Mouse (Mus musculus) erythroblast, adult 5-6 weeks (primary cell): ENCODE data around the gene Tmem258. TPM values are rescaled to one million over a fixed set of nuclear protein-coding genes. Genes with fewer than 3 reads are reported as not detected.
A peak's percentile ranks its signal among the peaks of the same experiment; 100 is the strongest.

ENCODE experiments used
- ATAC-seq: replicated peaks from 2 replicates; pipeline ENCODE4 v1.8.0; 2016; ENCODE audit warnings: moderate number of reproducible peaks, mild to moderate bottlenecking, moderate TSS enrichment, inconsistent platforms; ENCODE audit not compliant: poor library complexity, low FRiP score, severe bottlenecking
- total RNA-seq, 2 experiments: library from RNA; stranded (forward) in 1 of 2; stranded (reverse) in 1 of 2; fragments of 150-400 nt in 1 of 2; fragments of 200-764, 138-1000 nt in 1 of 2; gene quantifications; 2 replicates each; pipeline versions ENCODE4 v1.2.3 to v1.2.4; 2015 to 2017; ENCODE audit warnings: low replicate concordance in 2 of 2

Tmem258 gene
- total RNA-seq, 2 experiments from 2014 or later: 49.7 to 120 TPM

- peak; percentile 71 for ATAC-seq
These were observed 20.4 kb upstream of the Tmem258 start for GRCm38 (mm10) chr19:10183299-10183983.

- ATAC-seq: no peak
These were observed 19.7 kb upstream of the Tmem258 start for GRCm38 (mm10) chr19:10184096-10184495.

GRCm38 (mm10) chr19:10185876-10186275 is 17.9 kb upstream of the Tmem258 start:
- ATAC-seq: no peak

GRCm38 (mm10) chr19:10186569-10186968 is 17.2 kb upstream of the Tmem258 start:
- ATAC-seq: no peak

GRCm38 (mm10) chr19:10188281-10188811 is 15.5 kb upstream of the Tmem258 start:
- ATAC-seq: no peak

GRCm38 (mm10) chr19:10189022-10189421 is 14.8 kb upstream of the Tmem258 start:
- ATAC-seq: no peak

- no peak for ATAC-seq
These were observed 13.9 kb upstream of the Tmem258 start for GRCm38 (mm10) chr19:10189940-10190339.

- peak; percentile 77 for ATAC-seq
These were observed 13.0 kb upstream of the Tmem258 start for GRCm38 (mm10) chr19:10190796-10191195.

GRCm38 (mm10) chr19:10191326-10191725 is 12.5 kb upstream of the Tmem258 start:
- ATAC-seq: no peak

GRCm38 (mm10) chr19:10194337-10194736 is 9.5 kb upstream of the Tmem258 start:
- ATAC-seq: no peak

- ATAC-seq: no peak
These were observed 8.6 kb upstream of the Tmem258 start for GRCm38 (mm10) chr19:10195252-10195651.

- no peak for ATAC-seq
These were observed 6.7 kb upstream of the Tmem258 start for GRCm38 (mm10) chr19:10197130-10197529.

- ATAC-seq: no peak
These were observed 5.5 kb upstream of the Tmem258 start for GRCm38 (mm10) chr19:10198286-10198685.

- peak; percentile 45; the same call in 1 of the 2 replicates for ATAC-seq
These were observed 5.1 kb upstream of the Tmem258 start for GRCm38 (mm10) chr19:10198723-10199122.

- ATAC-seq: peak; percentile 75
These were observed 517 bp upstream of the Tmem258 start for GRCm38 (mm10) chr19:10203146-10203847.

- peak; percentile 64 for ATAC-seq
These were observed 795 bp downstream of the Tmem258 start for GRCm38 (mm10) chr19:10204616-10205001.

- no peak for ATAC-seq
These were observed 1.2 kb downstream of the Tmem258 start for GRCm38 (mm10) chr19:10205051-10205450.

- no peak for ATAC-seq
These were observed 5.0 kb downstream of the Tmem258 start for GRCm38 (mm10) chr19:10208851-10209250.

- peak; percentile 40 for ATAC-seq
These were observed 7.1 kb downstream of the Tmem258 start for GRCm38 (mm10) chr19:10210885-10211284.

- ATAC-seq: no peak
These were observed 10.1 kb downstream of the Tmem258 start for GRCm38 (mm10) chr19:10213796-10214471.

GRCm38 (mm10) chr19:10216101-10216500 is 12.3 kb downstream of the Tmem258 start:
- no peak for ATAC-seq
